Mouse (Mus musculus) hindbrain, embryonic 15.5 days (tissue): ENCODE results near the gene Lix1l. TPM values are rescaled to one million over a fixed set of nuclear protein-coding genes. Genes with fewer than 3 reads are reported as not detected.
"Not testable (repeated sequence)": the region's sequence is repeated elsewhere in the genome, so short reads cannot be mapped to it uniquely, and the experiment has no call there.

Experiments
- ATAC-seq: fragments of 200-750 bp; cut with Nextera tagmentation; 2 replicates; pipeline ENCODE4 v1.8.0; 2017; ENCODE audit warnings: low read depth, moderate number of reproducible peaks, moderate TSS enrichment; ENCODE audit not compliant: low FRiP score
- H3K27ac ChIP-seq: fragments of 300-500 bp; sonication (generic); replicated peaks from 2 replicates; pipeline ENCODE4 v1.5.1; 2015; ENCODE audit warnings: mild to moderate bottlenecking, inconsistent platforms
- H3K27me3 ChIP-seq: fragments of 300-500 bp; sonication (generic); 2 replicates; pipeline ENCODE4 v1.6.1; 2015; ENCODE audit warnings: control low read depth, inconsistent platforms
- H3K36me3 ChIP-seq: fragments of 300-500 bp; sonication (generic); 2 replicates; pipeline ENCODE4 v1.6.1; 2015; ENCODE audit warnings: control low read depth, inconsistent platforms
- H3K4me1 ChIP-seq: fragments of 300-500 bp; sonication (generic); replicated peaks from 2 replicates; pipeline ENCODE4 v1.6.1; 2015; ENCODE audit warnings: control low read depth, inconsistent platforms
- H3K4me2 ChIP-seq: fragments of 300-500 bp; sonication (generic); 2 replicates; pipeline ENCODE4 v1.6.1; 2015; ENCODE audit warnings: moderate library complexity, mild to moderate bottlenecking, inconsistent platforms
- H3K4me3 ChIP-seq: fragments of 300-500 bp; sonication (generic); 2 replicates; pipeline ENCODE4 v1.5.1; 2015; ENCODE audit warnings: mild to moderate bottlenecking, inconsistent platforms
- H3K9ac ChIP-seq: fragments of 300-500 bp; sonication (generic); 2 replicates; pipeline ENCODE4 v1.6.1; 2015; ENCODE audit warnings: inconsistent platforms
- H3K9me3 ChIP-seq: fragments of 300-500 bp; sonication (generic); 2 replicates; pipeline ENCODE4 v1.6.1; 2016; ENCODE audit warnings: control low read depth, inconsistent platforms
- WGBS: fragments of 180-500 bp; shearing (Covaris S2); methylation state at CpG from one replicate; pipeline ENCODE4 v1.1.7; 2015; 5-methylcytosine and 5-hydroxymethylcytosine counted together
- polyA plus RNA-seq: library from polyadenylated mRNA; unstranded; fragments of >200 nt; fragmentation: Nextera tagmentation; extraction: Ambion mirVana; gene quantifications from 2 replicates; pipeline ENCODE4 v1.2.1, GENCODE M21; 2015

The Lix1l gene
- polyA plus RNA-seq, 1 experiment from 2014 or later = 6.1 TPM

- Histone ChIP-seq H3K9me3 (no peaks in the 10 kb centered on the region), H3K27ac (peak within 1 kb of the TSS; percentile 75), H3K4me1 (peaks cover 68% of the 10 kb centered on the region), H3K36me3 (no peaks in the 10 kb centered on the region), H3K4me2 (peak within 1 kb of the TSS; percentile 99), H3K9ac (peak within 1 kb of the TSS; percentile 70), H3K4me3 (peak within 1 kb of the TSS; percentile 52), H3K27me3 (no peaks in the 10 kb centered on the region)
- 2% methylated on average over 17 of the region's 23 CpGs for WGBS
- no peak for ATAC-seq
Observed at GRCm38 (mm10) chr3:96596228-96596707, 4.7 kb upstream of the Lix1l start, which contains the start of gene Ankrd34a. TSS of gene Ankrd34a (plus strand) at chr3:96596636.

- Histone ChIP-seq H3K27ac (peak overlapping the region; percentile 75), H3K4me2 (peak overlapping the region; percentile 99), H3K9ac (peak overlapping the region; percentile 70), H3K27me3 (no peaks in the 10 kb centered on the region), H3K36me3 (no peaks in the 10 kb centered on the region), H3K4me1 (peaks cover 71% of the 10 kb centered on the region), H3K4me3 (peak overlapping the region; percentile 52), H3K9me3 (no peaks in the 10 kb centered on the region)
- WGBS = 0% methylated on average over 10 of the region's 12 CpGs
- ATAC-seq = no peak
Observed at GRCm38 (mm10) chr3:96596855-96597254, 4.1 kb upstream of the Lix1l start.

GRCm38 (mm10) chr3:96597435-96597891 lies 3.5 kb upstream of the Lix1l start:
- Histone ChIP-seq H3K27ac (peak overlapping the region; percentile 75), H3K9me3 (no peaks in the 10 kb centered on the region), H3K9ac (peak overlapping the region; percentile 70), H3K36me3 (no peaks in the 10 kb centered on the region), H3K4me1 (peaks cover 75% of the 10 kb centered on the region), H3K4me3 (peak overlapping the region; percentile 52), H3K27me3 (no peaks in the 10 kb centered on the region), H3K4me2 (peak overlapping the region; percentile 99)
- ATAC-seq = no peak
- WGBS = under 1% methylated on average over 40 of the region's 40 CpGs

GRCm38 (mm10) chr3:96598156-96599068 lies 2.5 kb upstream of the Lix1l start:
- Histone ChIP-seq H3K4me3 (peak overlapping the region; percentile 52), H3K27me3 (no peaks in the 10 kb centered on the region), H3K4me1 (peaks cover 75% of the 10 kb centered on the region), H3K4me2 (peak overlapping the region; percentile 99), H3K9me3 (no peaks in the 10 kb centered on the region), H3K9ac (peak overlapping the region; percentile 70), H3K27ac (peak overlapping the region; percentile 75), H3K36me3 (no peaks in the 10 kb centered on the region)
- WGBS = 3% methylated on average over 53 of the region's 54 CpGs
- no peak for ATAC-seq

GRCm38 (mm10) chr3:96599069-96599393 lies 1.9 kb upstream of the Lix1l start:
- H3K27ac ChIP-seq = no peak overlapping the region
- 0 out of 2 replicates have a peak overlapping the region, but pooled peaks have one; percentile 6 for H3K9ac ChIP-seq
- H3K36me3 ChIP-seq = no peaks in the 10 kb centered on the region
- peak overlapping the region; percentile 52 for H3K4me3 ChIP-seq
- H3K27me3 ChIP-seq = no peaks in the 10 kb centered on the region
- ATAC-seq = no peak
- H3K4me1 ChIP-seq = peaks cover 81% of the 10 kb centered on the region
- H3K9me3 ChIP-seq = no peaks in the 10 kb centered on the region
- WGBS = 46% methylated on average over 8 of the region's 8 CpGs
- H3K4me2 ChIP-seq = peak overlapping the region; percentile 99

GRCm38 (mm10) chr3:96599411-96599810 lies 1.5 kb upstream of the Lix1l start:
- H3K9me3 ChIP-seq = no peaks in the 10 kb centered on the region
- no peaks in the 10 kb centered on the region for H3K27me3 ChIP-seq
- no peaks in the 10 kb centered on the region for H3K36me3 ChIP-seq
- H3K9ac ChIP-seq = 0 out of 2 replicates have a peak overlapping the region, but pooled peaks have one; percentile 6
- peaks cover 85% of the 10 kb centered on the region for H3K4me1 ChIP-seq
- no peak overlapping the region for H3K27ac ChIP-seq
- WGBS = 73% methylated on average over 3 of the region's 3 CpGs
- peak overlapping the region; percentile 99 for H3K4me2 ChIP-seq
- peak overlapping the region; percentile 52; the same call in 1 of the 2 replicates for H3K4me3 ChIP-seq
- no peak for ATAC-seq

- WGBS = under 1% methylated on average over 35 of the region's 40 CpGs
- Histone ChIP-seq H3K27me3 (no peaks in the 10 kb centered on the region), H3K36me3 (no peaks in the 10 kb centered on the region), H3K4me2 (peak overlapping the region; percentile 70), H3K4me3 (peak overlapping the region; percentile 86), H3K4me1 (peaks cover 84% of the 10 kb centered on the region), H3K9me3 (no peaks in the 10 kb centered on the region), H3K9ac (peak overlapping the region; percentile 89), H3K27ac (peak overlapping the region; percentile 97)
- ATAC-seq = peak; percentile 60
Observed at GRCm38 (mm10) chr3:96601251-96601787, 370 bp downstream of the Lix1l start.

- peak overlapping the region; percentile 86 for H3K4me3 ChIP-seq
- H3K4me2 ChIP-seq = peak overlapping the region; percentile 70
- H3K9me3 ChIP-seq = no peaks in the 10 kb centered on the region
- peaks cover 77% of the 10 kb centered on the region for H3K4me1 ChIP-seq
- peak overlapping the region; percentile 89 for H3K9ac ChIP-seq
- H3K27me3 ChIP-seq = no peaks in the 10 kb centered on the region
- no peaks in the 10 kb centered on the region for H3K36me3 ChIP-seq
- H3K27ac ChIP-seq = peak overlapping the region; percentile 97
- WGBS = 8% methylated on average over 10 of the region's 10 CpGs
- no peak for ATAC-seq
Observed at GRCm38 (mm10) chr3:96601941-96602703, 1.2 kb downstream of the Lix1l start.

- Histone ChIP-seq H3K27ac (peak overlapping the region; percentile 97), H3K4me1 (peaks cover 75% of the 10 kb centered on the region), H3K4me2 (peak overlapping the region; percentile 70), H3K9me3 (no peaks in the 10 kb centered on the region), H3K27me3 (no peaks in the 10 kb centered on the region), H3K36me3 (no peaks in the 10 kb centered on the region), H3K4me3 (peak overlapping the region; percentile 86), H3K9ac (peak overlapping the region; percentile 89)
- ATAC-seq = no peak
- whole genome bisulfite sequencing = 16% methylated on average over 5 of the region's 5 CpGs
Observed at GRCm38 (mm10) chr3:96602704-96603084, 1.7 kb downstream of the Lix1l start.

- Histone ChIP-seq H3K9me3 (no peaks in the 10 kb centered on the region), H3K27me3 (no peaks in the 10 kb centered on the region), H3K4me3 (peak overlapping the region; percentile 86), H3K27ac (peak overlapping the region; percentile 97), H3K4me1 (peaks cover 69% of the 10 kb centered on the region), H3K36me3 (no peaks in the 10 kb centered on the region), H3K4me2 (peak overlapping the region; percentile 70), H3K9ac (peak overlapping the region; percentile 89)
- 25% methylated on average over 5 of the region's 5 CpGs for WGBS
- ATAC-seq = no peak
Observed at GRCm38 (mm10) chr3:96603311-96603710, 2.4 kb downstream of the Lix1l start.

- not testable (repeated sequence) for H3K27ac ChIP-seq, H3K27me3 ChIP-seq, ATAC-seq, H3K36me3 ChIP-seq, H3K9me3 ChIP-seq, H3K4me3 ChIP-seq, H3K4me2 ChIP-seq, H3K9ac ChIP-seq
- H3K4me1 ChIP-seq = peaks cover 45% of the 10 kb centered on the region
- 85% methylated on average over 4 of the region's 4 CpGs for WGBS
Observed at GRCm38 (mm10) chr3:96606007-96606406, 5.1 kb downstream of the Lix1l start.
